Mouse (Mus musculus) megakaryocyte, embryonic 14.5 days (primary cell): ENCODE data around the gene Epgn.

Experiments used
- FLI1 ChIP-seq: IDR thresholded peaks from 2 replicates; pipeline ENCODE4 v1.6.1; 2012; ENCODE audit warnings: low read length, inconsistent platforms, mixed read lengths
- GATA1 ChIP-seq: IDR thresholded peaks from 3 replicates; pipeline ENCODE4 v1.6.1; 2012; ENCODE audit warnings: mixed read lengths, low read length, inconsistent platforms, borderline replicate concordance

DNA sequence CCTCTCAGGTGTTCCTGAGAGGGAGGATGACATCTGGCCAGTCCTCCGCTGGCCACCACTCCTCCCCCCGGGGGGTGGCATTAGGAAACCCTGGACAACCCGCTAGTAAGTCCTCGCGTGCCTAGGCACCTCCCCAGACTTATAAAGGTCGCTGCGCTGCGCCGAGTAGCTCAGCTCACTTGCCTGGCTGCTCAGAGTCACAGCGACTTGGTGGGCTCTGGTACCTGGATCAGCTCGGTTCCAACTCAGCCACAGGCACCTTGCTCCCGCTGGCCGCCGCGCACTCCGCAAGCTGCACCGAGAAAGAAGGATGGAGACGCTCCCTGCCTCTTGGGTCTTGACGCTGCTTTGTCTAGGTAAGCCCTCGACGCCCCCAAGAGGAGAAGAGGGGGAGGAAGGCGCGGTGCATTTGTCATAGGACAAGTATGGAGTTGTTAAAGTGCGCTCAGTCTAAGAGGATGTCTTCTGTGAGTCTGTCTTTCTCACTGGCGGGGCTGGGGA lies 47.2 kb downstream of the Epgn start, which contains the start of gene Ereg:
- TF ChIP-seq GATA1 = no peak
- no peak for TF ChIP-seq FLI1
